Mouse (Mus musculus) liver, embryonic 18 days (tissue): ENCODE results near the gene Vmn1r237. TPM values are rescaled to one million over a fixed set of nuclear protein-coding genes. Genes with fewer than 3 reads are reported as not detected.

Experiments used
- polyA plus RNA-seq: library from polyadenylated mRNA; depleted of rRNA; stranded (reverse); fragments of >200 nt; gene quantifications from 2 replicates; pipeline ENCODE4 v1.2.3, GENCODE M21; 2012; rRNA removed

The Vmn1r237 gene
- not detected in 2 replicates for polyA plus RNA-seq

GRCm38 (mm10) chr17:21311565-21311964 lies at the start of gene Vmn1r237:
Gene Vmn1r237, plus strand, starts transcription at chr17:21311865.

GRCm38 (mm10) chr17:21282642-21283041 lies 29.0 kb upstream of the Vmn1r237 start, which contains the start of gene Vmn1r236:
Gene Vmn1r236, plus strand, starts transcription at chr17:21282942.

Other genes with a start within 250 kb of the Vmn1r237 start
- gene Vmn1r234, start 85.8 kb upstream of the Vmn1r237 start, polyA plus RNA-seq, result not detected in 2 replicates
- gene Vmn1r235, start 55.5 kb upstream of the Vmn1r237 start, polyA plus RNA-seq, result not detected in 2 replicates
- gene Vmn1r236, start 28.9 kb upstream of the Vmn1r237 start, polyA plus RNA-seq, result not detected in 2 replicates
- 0.28 and 0.34 TPM in 2 replicates for gene Zfp677, start 71.9 kb downstream of the Vmn1r237 start, polyA plus RNA-seq
- 1.0 and 1.1 TPM in 2 replicates for gene Zfp54, start 111.4 kb downstream of the Vmn1r237 start, polyA plus RNA-seq
- 2.3 and 2.4 TPM in 2 replicates for gene Zfp51, start 138.5 kb downstream of the Vmn1r237 start, polyA plus RNA-seq
- 1.6 TPM in 2 replicates for gene Zfp53, start 177.1 kb downstream of the Vmn1r237 start, polyA plus RNA-seq
- 0.53 and 0.56 TPM in 2 replicates for gene Zfp52, start 223.7 kb downstream of the Vmn1r237 start, polyA plus RNA-seq